Mouse (Mus musculus): Measurements from ENCODE around the gene Ralgps2. TPM values are rescaled to one million over a fixed set of nuclear protein-coding genes. Genes with fewer than 3 reads are reported as not detected.

Ralgps2 gene
- polyA plus RNA-seq, 1 experiment: 17.5 TPM

DNA sequence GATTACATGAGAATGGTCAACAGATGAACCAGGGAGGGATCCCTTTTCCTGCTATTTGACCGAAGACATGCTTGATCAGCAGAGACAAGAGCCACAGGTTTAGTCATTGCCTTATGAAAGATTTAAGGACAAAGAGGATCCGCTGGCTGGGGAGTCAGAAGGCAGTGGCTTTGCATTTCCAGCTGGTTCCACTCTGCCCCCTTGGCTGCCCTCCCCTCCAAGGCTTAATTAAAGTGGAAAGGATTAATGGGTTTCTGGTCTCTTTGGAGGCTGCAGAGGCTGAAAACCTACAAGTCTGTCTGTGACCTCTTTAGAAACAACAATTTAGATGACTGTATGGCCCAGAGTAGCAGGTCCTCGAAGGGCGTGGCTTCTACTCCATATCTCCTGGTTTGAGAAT lies 161.5 kb downstream of the Ralgps2 start:
- 88% methylated on average over 4 of the region's 4 CpGs for WGBS
- H3K4me1 ChIP-seq (ENCODE audit: control insufficient read depth, insufficient read depth, low read length): no peaks in the 10 kb centered on the region
- no peak overlapping the region for H3K4me3 ChIP-seq (replicated peaks; ENCODE audit: control insufficient read depth, low read depth, low read length)
- TF ChIP-seq CTCF (IDR thresholded peaks at IDR 0.05; ENCODE audit: control insufficient read depth, insufficient read depth, low read length): no peak
- TF ChIP-seq POLR2A (IDR thresholded peaks at IDR 0.05; ENCODE audit: borderline replicate concordance, control insufficient read depth, low read depth, low read length): no peak
- H3K27ac ChIP-seq (ENCODE audit: control insufficient read depth, insufficient read depth, low read depth, low read length, poor library complexity): no peak overlapping the region

DNA sequence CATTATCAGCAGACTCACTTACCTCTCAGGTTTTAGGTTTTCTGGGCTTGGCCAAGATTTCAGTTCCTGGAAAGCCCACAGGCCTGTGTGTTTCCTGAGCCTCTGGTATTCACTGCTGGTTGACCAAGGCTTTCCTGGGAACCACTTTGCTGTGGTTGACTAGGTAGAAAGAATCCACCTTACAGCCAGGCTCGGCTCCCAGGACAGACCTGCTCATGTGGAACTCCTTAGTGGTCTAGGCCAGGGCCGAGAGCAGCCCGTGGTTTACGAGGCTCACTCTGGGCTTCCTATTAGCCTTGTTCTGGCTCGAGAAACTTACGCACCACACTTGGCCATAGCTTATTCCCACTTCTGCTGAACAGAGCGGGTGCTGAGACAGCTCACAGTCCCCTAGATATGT lies 163.4 kb downstream of the Ralgps2 start:
- no peak overlapping the region for H3K27ac ChIP-seq (ENCODE audit: control insufficient read depth, insufficient read depth, low read depth, low read length, poor library complexity)
- no peak overlapping the region for H3K4me3 ChIP-seq (replicated peaks; ENCODE audit: control insufficient read depth, low read depth, low read length)
- TF ChIP-seq POLR2A (IDR thresholded peaks at IDR 0.05; ENCODE audit: borderline replicate concordance, control insufficient read depth, low read depth, low read length): no peak
- TF ChIP-seq CTCF (IDR thresholded peaks at IDR 0.05; ENCODE audit: control insufficient read depth, insufficient read depth, low read length): no peak
- H3K4me1 ChIP-seq (ENCODE audit: control insufficient read depth, insufficient read depth, low read length): no peaks in the 10 kb centered on the region
- WGBS: 54% methylated on average over 7 of the region's 7 CpGs

DNA sequence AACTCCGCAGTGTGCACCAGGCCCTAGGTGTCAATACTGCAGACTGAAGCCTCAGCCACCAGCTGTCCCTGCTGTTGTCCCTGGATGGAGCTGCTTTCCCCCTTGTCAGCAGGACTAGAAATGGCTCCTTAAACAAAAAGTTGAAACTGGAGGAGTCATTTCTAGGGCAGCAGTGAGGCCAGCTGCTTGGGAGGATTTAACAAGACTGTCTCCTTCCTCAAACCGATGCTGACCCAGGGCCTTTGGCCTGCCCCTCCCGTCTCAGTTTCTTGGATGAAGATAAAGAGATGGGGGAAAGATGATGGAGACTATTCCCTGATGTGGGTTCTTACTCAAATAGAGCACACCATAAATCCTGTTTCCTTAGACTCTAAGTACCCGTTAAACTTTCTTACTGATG lies 164.2 kb downstream of the Ralgps2 start:
- Histone ChIP-seq H3K4me1 (ENCODE audit: control insufficient read depth, insufficient read depth, low read length) (no peaks in the 10 kb centered on the region), H3K27ac (ENCODE audit: control insufficient read depth, insufficient read depth, low read depth, low read length, poor library complexity) (no peak overlapping the region), H3K4me3 (replicated peaks; ENCODE audit: control insufficient read depth, low read depth, low read length) (no peak overlapping the region)
- WGBS: 85% methylated on average over 4 of the region's 4 CpGs
- no peak for TF ChIP-seq POLR2A (IDR thresholded peaks at IDR 0.05; ENCODE audit: borderline replicate concordance, control insufficient read depth, low read depth, low read length)
- no peak for TF ChIP-seq CTCF (IDR thresholded peaks at IDR 0.05; ENCODE audit: control insufficient read depth, insufficient read depth, low read length)

DNA sequence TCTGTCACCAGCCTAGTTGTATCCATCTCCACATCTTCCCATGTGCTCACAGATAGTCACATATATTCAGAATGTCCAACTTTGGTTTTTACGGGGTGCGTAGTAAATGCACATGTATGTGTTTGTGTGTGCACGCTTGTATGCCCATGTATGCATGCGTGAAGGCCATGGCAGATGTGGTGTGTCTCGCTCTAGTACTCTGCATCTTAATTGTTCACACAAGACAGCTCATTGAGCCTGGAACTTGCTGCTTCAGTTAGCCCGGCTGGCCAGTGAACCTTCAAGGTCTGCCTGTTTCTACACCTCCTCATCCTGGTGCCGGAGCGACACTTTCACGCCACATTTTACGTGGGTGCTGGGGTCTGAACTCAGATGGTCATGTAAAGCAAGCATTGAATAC lies 168.6 kb downstream of the Ralgps2 start:
- H3K27ac ChIP-seq (ENCODE audit: control insufficient read depth, insufficient read depth, low read depth, low read length, poor library complexity): no peak overlapping the region
- TF ChIP-seq POLR2A (IDR thresholded peaks at IDR 0.05; ENCODE audit: borderline replicate concordance, control insufficient read depth, low read depth, low read length) (no peak), CTCF (IDR thresholded peaks at IDR 0.05; ENCODE audit: control insufficient read depth, insufficient read depth, low read length) (no peak)
- no peak overlapping the region for H3K4me3 ChIP-seq (replicated peaks; ENCODE audit: control insufficient read depth, low read depth, low read length)
- no peaks in the 10 kb centered on the region for H3K4me1 ChIP-seq (ENCODE audit: control insufficient read depth, insufficient read depth, low read length)
- 92% methylated on average over 10 of the region's 10 CpGs for WGBS

DNA sequence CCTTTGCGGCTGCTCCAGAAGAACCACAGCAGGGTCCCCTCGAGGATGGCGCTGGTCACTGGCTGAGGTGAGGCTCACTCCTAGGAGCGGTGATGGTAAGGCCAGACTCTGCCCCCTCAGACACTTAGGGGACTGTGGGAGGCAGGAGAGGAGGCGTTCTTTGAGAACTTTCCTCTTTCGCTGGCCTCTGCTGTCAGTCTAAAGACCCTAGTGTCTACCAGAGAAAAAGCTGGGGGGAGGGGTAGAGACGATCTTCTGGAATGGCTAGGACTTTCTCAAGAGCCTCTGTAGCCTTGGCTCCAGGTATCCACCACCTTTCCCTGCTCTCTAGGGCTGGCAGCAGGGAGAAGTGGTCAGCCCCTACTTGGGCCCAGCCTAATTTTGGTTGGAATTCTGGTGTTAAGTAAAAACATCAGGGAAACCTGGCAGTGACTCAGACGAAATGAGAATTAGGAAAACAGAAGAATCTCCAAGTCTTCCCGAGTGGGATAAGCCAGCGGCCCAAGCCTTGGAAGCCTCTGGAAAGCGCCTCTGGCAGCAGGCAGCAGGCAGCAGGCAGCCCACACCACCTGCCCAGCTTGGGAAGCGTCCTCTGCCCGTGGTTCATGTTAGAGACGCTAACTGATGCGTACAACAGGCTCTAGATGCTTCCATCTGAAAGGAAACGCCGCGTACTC lies 169.7 kb downstream of the Ralgps2 start:
- 86% methylated on average over 18 of the region's 18 CpGs for WGBS
- H3K27ac ChIP-seq (ENCODE audit: control insufficient read depth, insufficient read depth, low read depth, low read length, poor library complexity): no peak overlapping the region
- no peak overlapping the region for H3K4me3 ChIP-seq (replicated peaks; ENCODE audit: control insufficient read depth, low read depth, low read length)
- no peaks in the 10 kb centered on the region for H3K4me1 ChIP-seq (ENCODE audit: control insufficient read depth, insufficient read depth, low read length)
- no peak for TF ChIP-seq POLR2A (IDR thresholded peaks at IDR 0.05; ENCODE audit: borderline replicate concordance, control insufficient read depth, low read depth, low read length)
- no peak for TF ChIP-seq CTCF (IDR thresholded peaks at IDR 0.05; ENCODE audit: control insufficient read depth, insufficient read depth, low read length)

DNA sequence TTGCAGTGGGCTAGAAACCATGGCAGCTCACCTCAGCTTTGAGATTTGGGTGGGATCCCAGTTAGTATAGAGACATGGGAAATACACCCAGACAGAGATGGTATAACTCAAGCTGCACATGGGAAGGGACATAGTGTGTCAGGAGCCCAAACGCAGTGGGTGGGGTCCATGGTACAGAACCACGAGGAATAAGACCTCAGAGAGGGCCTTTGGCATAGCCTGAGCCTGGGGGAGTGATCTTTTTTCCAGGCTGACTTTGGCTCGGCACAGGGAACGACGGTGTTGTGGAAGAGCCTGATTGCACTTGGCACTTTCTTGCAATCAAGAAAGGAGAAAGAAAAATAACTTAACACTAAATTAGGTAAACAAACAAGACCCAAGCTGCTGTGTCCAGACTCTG lies 170.3 kb downstream of the Ralgps2 start:
- TF ChIP-seq CTCF (IDR thresholded peaks at IDR 0.05; ENCODE audit: control insufficient read depth, insufficient read depth, low read length): no peak
- TF ChIP-seq POLR2A (IDR thresholded peaks at IDR 0.05; ENCODE audit: borderline replicate concordance, control insufficient read depth, low read depth, low read length): no peak
- Histone ChIP-seq H3K4me1 (ENCODE audit: control insufficient read depth, insufficient read depth, low read length) (no peaks in the 10 kb centered on the region), H3K4me3 (replicated peaks; ENCODE audit: control insufficient read depth, low read depth, low read length) (no peak overlapping the region), H3K27ac (ENCODE audit: control insufficient read depth, insufficient read depth, low read depth, low read length, poor library complexity) (no peak overlapping the region)
- 76% methylated on average over 5 of the region's 5 CpGs for WGBS

DNA sequence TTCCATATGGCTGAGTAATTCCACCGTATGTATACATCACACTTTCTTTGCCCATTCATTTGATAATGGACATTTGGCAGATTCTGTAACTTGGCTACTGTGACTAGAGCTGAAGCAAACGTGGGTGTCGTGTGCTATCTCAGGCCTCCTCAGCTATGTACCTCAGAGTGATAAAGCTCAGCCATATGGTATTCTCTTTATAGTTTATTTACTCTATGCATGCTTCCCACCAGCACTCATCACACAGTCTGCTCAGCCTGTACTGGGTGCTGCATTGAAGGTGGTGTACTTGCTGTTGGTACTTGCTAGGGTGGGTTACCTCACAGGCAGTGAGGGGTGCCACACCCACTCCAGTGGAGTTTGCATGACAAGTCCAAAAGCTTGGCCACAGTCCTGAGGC lies 174.1 kb downstream of the Ralgps2 start:
- H3K27ac ChIP-seq (ENCODE audit: control insufficient read depth, insufficient read depth, low read depth, low read length, poor library complexity): no peak overlapping the region
- H3K4me1 ChIP-seq (ENCODE audit: control insufficient read depth, insufficient read depth, low read length): no peaks in the 10 kb centered on the region
- no peak for TF ChIP-seq CTCF (IDR thresholded peaks at IDR 0.05; ENCODE audit: control insufficient read depth, insufficient read depth, low read length)
- TF ChIP-seq POLR2A (IDR thresholded peaks at IDR 0.05; ENCODE audit: borderline replicate concordance, control insufficient read depth, low read depth, low read length): no peak
- H3K4me3 ChIP-seq (replicated peaks; ENCODE audit: control insufficient read depth, low read depth, low read length): no peak overlapping the region
- WGBS: 91% methylated on average over 3 of the region's 3 CpGs

DNA sequence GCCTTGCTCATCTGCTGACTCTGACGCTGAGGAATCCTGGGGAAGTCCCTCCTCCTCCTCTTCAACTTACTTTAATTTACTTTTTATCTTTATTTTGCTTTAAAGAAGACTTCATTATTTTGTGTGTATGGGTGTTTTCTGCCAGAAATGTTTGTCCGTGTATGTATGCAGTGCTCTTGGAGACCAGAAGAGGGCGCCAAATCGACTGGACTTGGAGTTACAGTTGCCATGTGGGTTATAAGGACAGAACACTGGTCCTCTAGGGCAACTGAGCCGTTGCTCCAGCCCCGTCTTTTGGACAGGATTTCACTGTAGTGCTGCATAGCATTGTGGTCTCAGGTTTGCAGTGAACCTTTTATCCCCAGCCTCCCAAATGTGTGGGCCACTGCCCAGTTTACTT lies 174.8 kb downstream of the Ralgps2 start:
- Histone ChIP-seq H3K4me1 (ENCODE audit: control insufficient read depth, insufficient read depth, low read length) (no peaks in the 10 kb centered on the region), H3K4me3 (replicated peaks; ENCODE audit: control insufficient read depth, low read depth, low read length) (no peak overlapping the region), H3K27ac (ENCODE audit: control insufficient read depth, insufficient read depth, low read depth, low read length, poor library complexity) (no peak overlapping the region)
- TF ChIP-seq CTCF (IDR thresholded peaks at IDR 0.05; ENCODE audit: control insufficient read depth, insufficient read depth, low read length): no peak
- TF ChIP-seq POLR2A (IDR thresholded peaks at IDR 0.05; ENCODE audit: borderline replicate concordance, control insufficient read depth, low read depth, low read length): no peak
- WGBS: 78% methylated on average over 6 of the region's 6 CpGs

DNA sequence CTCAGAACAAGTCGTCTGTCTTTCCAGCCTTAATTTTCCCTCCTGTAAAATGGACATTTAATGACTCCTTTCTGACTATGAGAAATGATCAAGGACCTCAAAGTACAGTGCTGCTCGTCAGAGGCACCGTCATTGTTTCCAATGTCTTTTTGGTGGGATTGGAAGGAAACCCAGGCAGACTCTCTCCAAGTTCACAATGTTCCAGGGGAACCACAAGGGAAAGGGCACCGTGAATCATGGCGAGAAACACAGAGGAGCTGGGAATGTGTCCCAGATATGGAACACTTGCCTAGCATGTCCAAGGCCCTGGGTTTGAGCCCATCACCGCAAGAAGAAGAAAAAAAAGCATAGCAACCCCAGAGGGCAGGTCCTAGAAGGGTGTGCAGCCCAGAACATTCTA lies 176.1 kb downstream of the Ralgps2 start:
- no peak overlapping the region for H3K27ac ChIP-seq (ENCODE audit: control insufficient read depth, insufficient read depth, low read depth, low read length, poor library complexity)
- TF ChIP-seq POLR2A (IDR thresholded peaks at IDR 0.05; ENCODE audit: borderline replicate concordance, control insufficient read depth, low read depth, low read length) (no peak), CTCF (IDR thresholded peaks at IDR 0.05; ENCODE audit: control insufficient read depth, insufficient read depth, low read length) (no peak)
- no peak overlapping the region for H3K4me3 ChIP-seq (replicated peaks; ENCODE audit: control insufficient read depth, low read depth, low read length)
- H3K4me1 ChIP-seq (ENCODE audit: control insufficient read depth, insufficient read depth, low read length): no peaks in the 10 kb centered on the region
- 86% methylated on average over 6 of the region's 6 CpGs for whole genome bisulfite sequencing

Data from bone marrow, adult 2 months (tissue).